Mouse (Mus musculus) gastrocnemius, postnatal 14 days (tissue): Measurements from ENCODE around the gene Tmx2. TPM values are rescaled to one million over a fixed set of nuclear protein-coding genes. Genes with fewer than 3 reads are reported as not detected.

ENCODE experiments used
- total RNA-seq, 2 experiments: library from RNA; stranded (reverse); gene quantifications; 2 replicates each; pipeline ENCODE4 v1.2.3; 2021

The Tmx2 gene
- total RNA-seq, 2 experiments from 2014 or later = 45.5 to 52.3 TPM

Other genes with a start within 250 kb of the Tmx2 start
- 1 to 10 TPM; 6.7 to 6.9 TPM for gene Tfpi, start 202.4 kb downstream of the Tmx2 start, total RNA-seq
- 10 to 100 TPM; 46.4 to 49.7 TPM for gene Ctnnd1, start 28.4 kb downstream of the Tmx2 start, total RNA-seq
- not detected for gene Btbd18, start 20.1 kb downstream of the Tmx2 start, total RNA-seq
- gene Selenoh, start 8.4 kb downstream of the Tmx2 start, total RNA-seq = 10 to 100 TPM; 13.3 to 15.6 TPM
- not detected for gene Gm28635, start 1.1 kb downstream of the Tmx2 start, total RNA-seq
- gene Med19, start 738 bp downstream of the Tmx2 start, total RNA-seq = 1 to 10 TPM; 7.4 to 9.9 TPM
- 10 to 100 TPM; 41.3 to 45.1 TPM for gene Zdhhc5, start 36.0 kb upstream of the Tmx2 start, total RNA-seq
- gene Clp1, start 48.2 kb upstream of the Tmx2 start, total RNA-seq = 1 to 10 TPM; 4.1 to 4.9 TPM
- gene Ypel4, start 54.9 kb upstream of the Tmx2 start, total RNA-seq = 1 to 10 TPM in 1 of 2 experiments, under 1 TPM in 1; 0.73 to 1.0 TPM
- 1 to 10 TPM in 1 of 2 experiments, under 1 TPM in 1; 0.66 to 1.0 TPM for gene Gm19426, start 64.5 kb upstream of the Tmx2 start, total RNA-seq
- gene Serping1, start 96.3 kb upstream of the Tmx2 start, total RNA-seq = 10 to 100 TPM; 55.0 to 72.1 TPM
- 1 to 10 TPM; 6.1 to 7.0 TPM for gene Ube2l6, start 119.7 kb upstream of the Tmx2 start, total RNA-seq
- gene Smtnl1, start 143.5 kb upstream of the Tmx2 start, total RNA-seq = 100 to 1,000 TPM in 1 of 2 experiments, 10 to 100 TPM in 1; 95.9 to 120 TPM
- 10 to 100 TPM; 45.7 to 46.0 TPM for gene Timm10, start 147.9 kb upstream of the Tmx2 start, total RNA-seq
- gene Slc43a1, start 159.7 kb upstream of the Tmx2 start, total RNA-seq = 10 to 100 TPM in 1 of 2 experiments, 1 to 10 TPM in 1; 6.2 to 16.1 TPM
- gene Rtn4rl2, start 207.6 kb upstream of the Tmx2 start, total RNA-seq = under 1 TPM; 0.55 to 0.64 TPM